Mouse (Mus musculus) layer of hippocampus, postnatal 10 days (tissue): Measurements from ENCODE around the gene Rtf2. TPM values are rescaled to one million over a fixed set of nuclear protein-coding genes. Genes with fewer than 3 reads are reported as not detected.

Source experiments
- DNase-seq, 2 experiments: peaks; one replicate each; pipeline ENCODE4 v3.0.0; 2021; ENCODE audit warnings: low spot score in 2 of 2
- total RNA-seq, 2 experiments: library from RNA; stranded (reverse); gene quantifications; 2 replicates each; pipeline ENCODE4 v1.2.3; 2021

Gene Rtf2
- total RNA-seq, 2 experiments from 2014 or later: 58.4 to 59.6 TPM

DNA sequence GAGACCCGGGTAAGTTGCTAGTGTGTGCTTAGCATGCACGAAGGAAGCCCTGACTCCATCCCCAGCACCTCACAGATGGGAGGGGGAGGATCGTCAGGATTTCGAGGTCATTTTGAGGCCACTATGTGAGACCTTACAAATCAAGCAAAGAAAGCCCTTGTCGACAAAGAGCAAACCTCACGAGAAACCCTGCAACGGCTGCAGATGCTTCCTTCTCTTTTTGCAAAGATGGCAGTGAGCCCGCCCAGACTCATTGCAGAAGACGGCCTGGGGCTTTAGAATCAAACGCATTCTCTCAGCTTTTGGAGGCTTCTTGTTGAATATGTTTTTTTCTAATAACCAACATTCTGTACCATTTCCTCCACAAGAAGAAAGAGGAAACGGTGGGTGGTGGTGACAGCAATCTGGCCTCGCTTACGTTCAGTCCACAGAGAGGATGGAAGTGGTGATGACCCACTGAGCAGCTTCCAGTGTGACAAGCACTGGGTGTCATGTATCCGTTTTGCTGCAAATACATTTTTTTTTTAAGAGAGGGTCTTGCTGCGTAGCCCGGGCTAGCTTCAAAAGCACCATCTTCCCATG lies 2.9 kb upstream of the Rtf2 start:
- no peak for DNase-seq

DNA sequence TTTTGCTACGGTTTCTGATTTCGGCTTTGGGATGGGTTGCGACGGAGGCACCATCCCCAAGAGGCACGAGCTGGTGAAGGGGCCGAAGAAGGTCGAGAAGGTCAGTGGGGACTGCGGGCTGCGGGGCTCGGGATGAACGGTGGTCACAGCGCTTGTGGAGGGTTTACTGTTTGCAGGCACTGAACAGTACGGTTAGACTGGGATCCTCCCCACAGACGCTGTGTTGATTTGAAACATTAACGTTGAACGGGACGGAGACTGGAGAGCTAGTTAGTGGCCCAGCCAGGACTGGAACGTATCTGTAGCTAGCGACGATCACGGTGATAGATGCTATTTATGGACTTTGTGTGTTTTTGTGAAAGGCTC lies 267 bp downstream of the Rtf2 start:
- no peak for DNase-seq

DNA sequence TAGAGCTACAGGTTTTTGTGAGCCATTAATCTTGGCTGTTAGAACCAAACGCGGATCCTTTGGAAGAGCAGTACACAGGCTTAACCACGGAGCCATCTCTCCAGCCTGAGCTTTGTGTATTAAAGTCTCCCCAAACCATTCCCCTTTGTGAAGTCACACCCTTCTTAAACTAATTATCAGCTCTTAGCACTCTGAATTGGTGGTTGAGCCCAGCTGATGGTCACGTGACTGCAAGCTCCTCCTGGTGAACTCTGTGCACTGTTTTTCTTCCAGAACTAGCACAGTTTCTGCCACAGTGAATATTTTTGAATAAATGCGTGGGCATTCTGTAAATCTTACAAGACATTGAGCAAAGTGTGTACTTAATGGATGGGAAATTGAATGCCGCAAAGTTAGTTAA lies 820 bp downstream of the Rtf2 start:
- no peak for DNase-seq

DNA sequence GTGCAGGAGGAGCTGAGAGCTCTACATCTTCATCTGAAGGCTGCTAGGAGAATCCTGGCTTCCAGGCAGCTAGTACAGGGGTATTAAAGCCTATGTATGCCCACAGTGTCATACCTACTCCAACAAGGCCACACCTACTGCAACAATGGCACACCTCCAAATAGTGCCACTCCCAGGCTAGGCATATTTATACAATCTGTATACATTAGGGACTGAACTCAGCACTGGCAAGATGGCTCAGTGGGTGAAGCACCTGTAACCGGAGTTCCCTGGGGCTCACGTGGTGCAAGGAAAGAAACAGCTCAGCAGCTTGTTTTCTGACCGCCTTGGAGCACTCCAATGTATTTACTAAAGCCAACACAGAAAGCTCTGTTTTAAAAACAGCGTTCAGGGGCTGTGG lies 5.3 kb downstream of the Rtf2 start:
- no peak for DNase-seq

DNA sequence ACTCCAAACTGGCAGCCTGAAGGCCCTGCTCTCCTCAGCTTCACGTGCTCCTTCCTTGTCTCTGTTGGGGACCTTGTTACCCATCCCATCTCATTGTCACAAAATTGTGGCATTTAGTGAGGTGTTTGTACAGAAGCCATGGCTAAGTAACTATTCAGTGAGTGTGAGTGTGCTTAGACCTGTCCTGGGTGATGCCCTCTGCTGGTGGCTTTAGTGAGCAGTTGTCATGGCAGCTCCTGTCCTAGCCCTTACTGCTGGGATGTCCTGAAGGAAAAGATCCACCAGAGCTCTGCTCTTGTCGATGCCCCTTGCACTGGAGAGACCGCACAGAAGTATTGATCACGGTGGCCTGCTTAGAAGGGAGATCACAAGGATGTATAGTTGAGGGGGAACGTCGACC lies 7.0 kb downstream of the Rtf2 start:
- no peak for DNase-seq

DNA sequence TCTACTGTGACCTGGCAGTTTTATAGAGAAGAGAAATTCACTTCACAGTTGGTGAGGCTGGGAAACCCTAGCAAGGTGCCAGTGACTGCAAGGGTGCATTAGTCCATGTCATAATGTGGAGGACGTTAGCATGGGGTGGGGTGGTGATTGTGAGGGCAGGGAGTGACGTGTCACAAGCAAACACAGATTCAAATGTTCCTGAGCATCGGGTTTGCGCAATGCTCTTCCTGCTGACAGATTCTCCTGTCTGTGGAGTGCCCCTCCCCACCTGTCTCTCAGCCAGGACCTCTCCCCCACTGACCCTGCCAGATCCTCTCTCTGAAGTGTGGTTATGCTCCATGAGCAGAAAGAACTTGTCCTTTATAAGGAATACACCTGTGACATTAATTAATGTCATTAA lies 8.0 kb downstream of the Rtf2 start:
- DNase-seq: no peak

DNA sequence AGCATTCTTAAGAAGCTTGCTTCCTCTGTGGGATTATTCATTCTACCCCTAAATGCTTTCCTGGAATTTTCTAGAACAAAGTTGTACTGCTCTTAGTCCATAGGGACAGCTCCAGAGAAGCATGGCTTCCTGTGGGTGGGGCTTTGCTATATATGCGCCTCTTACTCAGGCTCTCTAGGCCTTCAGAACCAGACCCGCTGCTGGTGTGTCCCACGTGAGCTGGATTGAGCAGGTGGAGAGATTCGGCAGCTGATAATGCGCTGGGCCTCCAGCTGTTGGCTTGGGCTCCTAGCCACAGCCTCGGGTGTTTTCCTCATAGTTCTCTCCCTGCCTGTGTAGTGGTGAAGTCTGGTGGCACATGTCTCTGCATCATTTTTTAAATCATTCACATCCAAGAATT lies 10.3 kb downstream of the Rtf2 start:
- no peak for DNase-seq

DNA sequence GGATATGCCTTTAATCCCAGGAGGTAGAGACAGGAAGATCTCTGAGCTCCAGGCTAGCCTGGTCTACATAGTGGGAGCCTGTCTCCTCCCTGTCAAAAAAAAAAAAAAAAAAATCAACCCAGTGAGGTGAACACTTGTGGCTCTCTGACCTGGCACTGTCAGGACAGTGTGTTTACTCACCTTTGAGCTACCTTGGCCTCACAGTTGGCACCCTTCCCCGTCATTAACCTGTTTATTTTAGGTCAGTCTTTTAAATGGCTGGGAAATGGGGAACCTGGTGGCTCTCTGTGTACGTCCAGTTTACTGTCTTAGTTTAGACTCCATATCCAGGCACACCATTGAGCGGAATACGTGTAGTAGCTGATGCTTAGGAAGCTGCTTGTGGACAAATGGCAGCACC lies 11.7 kb downstream of the Rtf2 start:
- no peak for DNase-seq

DNA sequence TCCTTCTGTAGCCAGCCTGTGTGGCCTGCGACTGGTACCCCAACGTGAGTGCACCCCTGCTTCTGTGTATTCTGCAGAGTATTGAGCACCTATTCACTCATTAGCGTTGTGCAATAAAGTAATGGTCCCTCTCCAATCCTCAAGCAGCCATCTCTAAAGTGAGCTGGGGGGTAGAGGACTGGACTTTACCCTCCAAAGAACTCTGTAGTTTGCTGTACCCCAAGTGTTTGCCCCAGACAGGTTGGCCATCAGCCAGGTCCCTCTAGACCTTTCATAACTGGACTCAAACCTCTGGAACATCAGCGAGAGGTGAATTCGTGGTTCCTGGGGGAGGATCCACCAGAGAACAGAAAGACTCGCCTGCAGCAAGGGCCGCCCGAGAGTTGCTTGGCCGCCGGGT lies 12.1 kb downstream of the Rtf2 start:
- DNase-seq: no peak

DNA sequence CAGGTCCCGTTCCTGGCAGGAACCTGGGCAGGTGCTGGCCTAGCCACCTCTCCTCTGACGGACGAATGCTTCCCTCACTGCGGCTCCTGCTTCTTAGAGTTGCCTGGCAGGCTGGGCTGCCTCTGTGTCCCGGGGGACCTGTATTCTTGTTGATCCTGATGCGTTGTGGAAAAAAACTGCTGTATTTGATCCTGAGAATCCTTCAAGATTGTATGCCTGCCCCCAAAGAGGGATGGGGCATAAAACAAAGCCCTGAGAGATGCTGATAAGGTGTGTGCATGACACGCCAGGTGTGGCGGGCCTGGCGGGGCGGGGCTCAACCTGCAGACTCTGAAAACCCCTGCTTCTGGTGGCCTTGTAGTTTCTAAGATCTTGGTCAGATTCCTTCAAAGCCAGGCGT lies 18.1 kb downstream of the Rtf2 start, which contains the start of gene Gcnt7:
TSS of gene Gcnt7 (minus strand) at position 101 of the 400 bp plus-strand sequence.
- DNase-seq: no peak

DNA sequence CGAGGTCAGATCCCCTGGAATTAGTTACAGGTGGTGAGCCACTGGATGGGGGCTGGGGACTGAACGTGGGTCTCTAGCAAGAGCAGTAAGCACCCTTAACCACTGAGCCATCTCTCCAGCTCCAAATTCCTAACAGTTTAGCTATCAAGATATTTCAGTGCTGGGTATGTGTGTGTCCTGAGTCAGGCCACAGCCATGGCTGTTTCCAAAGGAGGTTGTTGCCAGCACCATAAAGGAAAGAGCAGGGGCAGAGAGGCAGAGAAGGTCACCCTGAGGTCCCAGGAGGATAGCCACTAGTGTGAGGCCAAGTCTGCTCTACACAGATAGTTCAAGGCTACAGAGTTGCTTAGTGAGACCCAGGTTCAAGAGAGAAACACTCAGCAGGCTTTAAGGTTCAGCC lies 20.3 kb downstream of the Rtf2 start:
- DNase-seq: no peak

DNA sequence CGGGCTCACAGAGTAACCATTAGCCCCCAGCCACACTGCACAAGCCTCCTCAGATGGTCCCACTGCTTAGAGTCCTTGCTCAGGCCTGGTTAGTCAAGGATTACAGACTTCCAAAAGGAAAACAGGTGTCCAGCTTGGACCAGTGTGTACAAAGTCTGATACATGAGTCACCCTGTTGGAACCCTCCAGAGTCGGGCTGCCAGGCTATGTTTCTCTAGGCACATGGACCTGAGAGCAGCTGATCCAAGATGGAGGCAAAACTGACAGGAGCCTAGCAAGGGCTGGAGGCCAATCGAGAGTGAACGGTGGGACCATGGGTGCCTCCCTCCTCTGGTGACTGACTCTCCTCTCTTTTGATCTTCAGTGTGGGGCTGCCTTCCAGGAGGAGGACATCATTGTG lies 22.5 kb downstream of the Rtf2 start:
- no peak for DNase-seq

DNA sequence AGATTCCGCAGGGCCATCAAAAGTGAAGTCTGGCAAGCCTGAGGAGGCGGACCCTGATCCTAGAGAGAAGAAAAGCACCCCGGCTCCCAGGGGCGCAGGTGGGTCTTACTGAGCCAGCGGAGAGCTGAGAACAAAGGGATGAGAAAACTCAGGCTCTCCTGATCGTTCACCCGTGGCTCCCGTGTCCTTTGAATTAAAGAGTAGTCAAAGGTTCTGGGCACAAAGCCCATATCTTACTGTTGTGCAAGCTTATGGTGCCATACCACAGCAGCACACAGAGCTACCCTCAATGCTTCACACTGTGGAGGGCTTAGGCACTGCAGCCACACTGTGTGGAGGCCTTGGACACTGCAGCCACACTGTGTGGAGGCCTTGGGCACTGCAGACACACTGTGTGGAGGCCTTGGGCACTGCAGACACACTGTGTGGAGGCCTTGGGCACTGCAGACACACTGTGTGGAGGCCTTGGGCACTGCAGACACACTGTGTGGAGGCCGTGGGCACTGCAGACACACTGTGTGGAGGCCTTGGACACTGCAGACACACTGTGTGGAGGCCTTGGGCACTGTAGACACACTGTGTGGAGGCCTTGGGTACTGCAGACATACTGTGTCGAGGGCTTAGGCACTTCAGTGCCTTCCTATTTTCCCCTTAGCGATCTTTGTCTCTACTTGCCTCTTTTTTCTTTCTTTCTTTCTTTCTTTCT lies 26.2 kb downstream of the Rtf2 start:
- DNase-seq: no peak

DNA sequence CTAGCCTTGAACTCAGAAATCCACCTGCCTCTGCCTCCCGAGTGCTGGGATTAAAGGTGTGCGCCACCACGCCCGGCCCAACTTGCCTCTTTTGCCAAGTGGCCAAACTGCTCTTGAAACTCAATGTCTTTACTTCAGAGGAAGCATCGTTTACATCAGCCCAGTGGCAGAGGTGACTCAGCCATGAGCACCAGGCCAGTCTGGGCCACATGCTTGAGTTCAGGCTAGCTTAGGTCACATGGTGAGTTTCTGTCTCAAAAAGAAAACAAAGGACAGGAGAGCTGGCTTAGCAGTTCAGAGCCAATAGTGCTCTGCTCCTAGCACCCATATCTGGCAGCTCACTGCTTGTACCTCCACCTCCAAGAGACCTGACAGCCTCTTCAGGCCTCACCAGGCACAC lies 26.9 kb downstream of the Rtf2 start:
- DNase-seq: no peak

DNA sequence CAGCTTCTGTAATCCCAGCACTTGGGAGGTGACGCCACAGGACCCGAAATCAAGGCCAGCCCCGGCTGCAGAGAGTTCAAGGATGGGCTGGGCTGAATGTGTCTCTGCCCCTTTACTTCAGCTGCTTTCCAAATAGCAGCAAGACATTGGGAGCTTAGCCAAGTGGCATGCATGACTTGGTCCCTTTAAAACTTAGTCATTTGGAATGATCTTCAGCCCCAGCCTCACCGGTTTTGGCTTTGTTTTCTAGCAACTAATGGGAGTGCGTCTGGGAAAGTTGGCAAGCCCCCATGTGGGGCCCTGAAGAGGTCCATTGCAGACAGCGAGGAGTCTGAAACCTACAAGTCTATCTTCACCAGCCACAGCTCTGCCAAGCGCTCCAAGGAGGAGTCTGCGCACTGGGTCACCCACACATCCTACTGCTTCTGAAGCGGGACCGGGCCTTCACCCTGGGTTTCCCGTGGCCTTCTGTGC lies 28.0 kb downstream of the Rtf2 start:
- DNase-seq: peak in 1 of 2 experiments; percentile 42

DNA sequence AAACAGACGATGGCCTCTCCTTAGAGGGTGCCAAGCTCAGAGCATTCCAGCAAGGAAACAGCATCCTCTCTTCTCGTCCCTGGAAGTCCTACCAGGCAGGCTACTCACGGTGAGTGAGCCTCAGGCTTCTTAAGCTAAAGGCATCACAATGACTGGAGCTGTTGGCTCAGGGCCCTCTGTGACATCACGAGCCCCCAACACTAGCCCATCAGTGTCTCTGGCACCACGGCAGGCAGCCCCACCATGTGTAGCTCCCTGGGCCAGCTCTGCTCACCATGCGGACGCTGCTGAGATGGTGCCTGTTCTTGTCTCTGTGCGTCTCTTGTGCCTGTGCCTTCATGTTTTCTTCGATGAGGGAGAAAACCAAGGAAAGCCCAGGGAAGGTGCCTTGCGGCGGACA lies 32.0 kb downstream of the Rtf2 start, which contains the start of gene Fam209:
TSS of gene Fam209 (plus strand) at position 203 of the 400 bp plus-strand sequence.
- no peak for DNase-seq

DNA sequence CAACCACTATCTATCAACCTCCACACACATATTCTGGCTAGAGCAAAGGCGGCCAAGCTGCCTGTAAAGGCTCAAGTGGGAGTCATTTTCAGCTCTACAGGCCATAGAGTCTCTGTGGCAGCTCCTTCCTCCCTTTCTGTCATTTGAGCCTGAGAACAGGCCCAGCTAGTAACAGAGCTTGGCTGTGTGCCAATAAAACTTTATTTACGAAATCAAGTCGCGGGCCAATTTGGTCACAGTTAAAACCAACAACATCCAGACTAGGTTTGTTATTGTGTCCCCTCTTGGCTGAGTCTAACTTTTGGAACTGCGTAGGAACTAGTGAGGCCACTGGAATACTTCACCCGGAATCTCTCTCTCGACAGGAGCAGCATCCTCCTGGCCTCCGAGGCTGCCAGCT lies 33.2 kb downstream of the Rtf2 start:
- no peak for DNase-seq

DNA sequence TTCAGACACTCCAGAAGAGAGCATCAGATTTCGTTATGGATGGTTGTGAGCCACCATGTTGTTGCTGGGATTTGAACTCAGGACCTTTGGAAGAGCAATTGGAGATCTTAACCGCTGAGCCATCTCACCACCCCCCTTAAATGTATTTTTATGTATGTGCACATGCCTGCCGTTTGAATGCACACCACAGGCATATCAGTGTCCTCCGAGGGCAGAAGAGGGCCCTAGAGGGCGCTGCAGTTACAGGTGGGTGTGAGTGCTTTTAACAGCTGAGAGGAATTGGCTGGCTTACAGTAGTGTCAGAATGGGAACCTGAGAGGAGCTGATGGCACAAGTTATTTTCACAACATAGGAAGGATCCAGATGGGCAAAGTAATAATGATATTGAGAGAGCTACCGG lies 34.6 kb downstream of the Rtf2 start:
- DNase-seq: peak in 1 of 2 experiments; percentile 51

DNA sequence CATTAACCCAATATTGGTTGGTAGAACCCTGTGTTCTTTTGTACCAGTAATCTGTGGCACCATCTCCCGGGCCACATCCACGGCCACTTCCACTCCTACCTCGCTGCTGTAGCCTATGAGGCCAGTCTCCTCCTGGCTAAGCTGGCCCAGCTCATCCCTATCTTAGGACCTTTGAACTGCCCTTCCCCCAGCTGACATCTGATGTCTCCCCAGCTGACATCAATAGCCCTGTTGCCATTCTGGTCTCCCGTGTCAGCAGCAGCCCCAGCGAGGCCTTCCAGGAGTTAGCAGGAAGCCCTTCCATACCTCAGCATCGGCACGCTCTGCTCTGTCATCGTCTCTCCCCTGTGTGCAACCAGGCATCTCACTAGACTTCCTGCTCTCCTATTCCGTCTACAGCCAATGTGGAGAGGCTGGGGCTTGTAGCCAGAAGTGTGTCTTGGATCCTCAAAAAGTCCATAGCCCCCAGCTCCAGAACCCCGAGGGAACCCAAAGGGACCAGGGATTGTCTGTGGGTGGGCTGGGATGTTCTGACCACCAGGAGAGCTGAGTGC lies 36.4 kb downstream of the Rtf2 start:
- no peak for DNase-seq

DNA sequence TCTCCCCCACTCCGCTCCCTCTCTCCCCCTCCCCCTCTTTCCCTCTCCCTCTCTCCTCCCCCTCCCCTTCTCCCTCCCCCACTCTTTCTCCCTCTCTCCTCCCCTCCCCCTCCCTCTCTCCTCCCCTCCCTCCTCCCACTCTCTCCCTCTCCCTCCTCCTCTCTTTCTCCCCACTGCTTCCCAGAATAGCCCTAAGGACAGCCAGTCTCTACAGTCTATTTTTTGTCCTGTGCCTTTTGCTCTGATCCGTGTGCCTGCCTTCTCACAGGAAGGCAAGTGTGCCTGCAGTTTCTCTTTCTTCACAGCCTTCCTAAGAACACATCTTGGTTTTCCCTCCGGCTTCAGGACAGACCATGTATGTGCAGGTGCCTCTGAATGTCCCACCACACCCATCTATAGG lies 37.0 kb downstream of the Rtf2 start:
- no peak for DNase-seq

DNA sequence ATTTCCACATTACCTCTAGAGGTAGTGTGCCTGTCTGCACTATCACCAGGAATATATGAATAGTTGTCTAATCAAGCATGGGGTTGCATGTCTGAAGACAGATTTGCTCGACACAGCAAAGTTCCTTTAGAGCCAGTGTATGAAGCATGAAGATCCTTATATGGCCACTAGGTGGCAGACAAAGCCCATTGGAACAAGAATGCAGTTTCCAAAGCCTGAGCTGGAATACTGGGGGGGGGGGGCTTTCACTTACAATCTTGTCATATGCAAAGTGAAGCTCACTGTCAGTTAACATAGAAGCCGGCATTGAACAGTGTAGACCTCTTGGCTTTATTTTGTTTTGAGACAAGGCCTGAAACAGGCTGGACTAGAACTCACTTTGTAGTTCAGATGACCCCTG lies 37.5 kb downstream of the Rtf2 start:
- DNase-seq: peak; percentile 60 to 70

DNA sequence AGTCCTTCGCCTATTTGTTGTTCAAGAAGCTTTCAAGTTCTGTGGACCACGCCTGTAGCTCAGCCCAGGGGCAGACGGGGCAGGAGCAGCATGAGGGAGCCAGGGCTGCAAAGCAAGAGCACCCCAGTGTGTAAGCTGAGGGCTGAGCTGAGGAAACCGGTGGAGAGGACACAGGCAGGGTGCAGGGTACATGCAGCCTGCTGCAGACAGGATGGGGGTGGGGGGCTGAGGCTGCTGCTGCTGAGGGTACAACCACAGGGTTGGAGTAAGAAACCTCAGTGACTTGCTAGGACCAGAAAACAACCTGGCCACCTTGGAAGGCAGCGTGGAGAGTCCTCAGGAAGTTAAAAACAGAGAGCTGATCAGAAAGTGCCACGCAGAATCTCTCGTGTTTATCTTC lies 39.9 kb downstream of the Rtf2 start:
- DNase-seq: no peak
